Mouse (Mus musculus): Measurements from ENCODE around the gene Itln1. TPM values are rescaled to one million over a fixed set of nuclear protein-coding genes. Genes with fewer than 3 reads are reported as not detected.

Itln1 gene
- polyA plus RNA-seq, 1 experiment from 2014 or later, result not detected

- H3K27me3 ChIP-seq (ENCODE audit: control insufficient read depth, insufficient read depth, low read length), result no peaks in the 10 kb centered on the region
- WGBS, result 94% methylated on average over 3 of the region's 3 CpGs
- H3K27ac ChIP-seq (ENCODE audit: low read depth, low read length), result no peak overlapping the region
- no peak overlapping the region for H3K4me2 ChIP-seq (ENCODE audit: low read depth, low read length, severe bottlenecking)
- H3K36me3 ChIP-seq (ENCODE audit: control insufficient read depth, insufficient read depth, low read length), result no peaks in the 10 kb centered on the region
- no peak for ATAC-seq (replicated peaks; ENCODE audit: low FRiP score)
- H3K9ac ChIP-seq (ENCODE audit: low read length), result no peak overlapping the region
- H3K4me1 ChIP-seq (replicated peaks; ENCODE audit: control insufficient read depth, insufficient read depth, low read length), result no peaks in the 10 kb centered on the region
- no peak for DNase-seq (ENCODE audit: low spot score)
- no peak overlapping the region for H3K4me3 ChIP-seq (ENCODE audit: low read depth, low read length)
- H3K9me3 ChIP-seq (ENCODE audit: control insufficient read depth, low read length), result no peaks in the 10 kb centered on the region
These were observed 65.4 kb downstream of the Itln1 start for GRCm38 (mm10) chr1:171469678-171470077.

Other genes with a start within 250 kb of the Itln1 start
- 110 and 114 TPM in 2 replicates for gene Usp21, start 247.3 kb downstream of the Itln1 start, polyA plus RNA-seq (2014; fragmentation: Nextera tagmentation; extraction: Ambion mirVana)
- 92.4 and 97.5 TPM in 2 replicates for gene Ufc1, start 240.3 kb downstream of the Itln1 start, polyA plus RNA-seq (2014; fragmentation: Nextera tagmentation; extraction: Ambion mirVana)
- gene Dedd, start 206.1 kb downstream of the Itln1 start, polyA plus RNA-seq (2014; fragmentation: Nextera tagmentation; extraction: Ambion mirVana), result 46.5 and 46.7 TPM in 2 replicates
- 31.7 and 35.6 TPM in 2 replicates for gene Nit1, start 189.6 kb downstream of the Itln1 start, polyA plus RNA-seq (2014; fragmentation: Nextera tagmentation; extraction: Ambion mirVana)
- 58.4 and 65.7 TPM in 2 replicates for gene Pfdn2, start 189.6 kb downstream of the Itln1 start, polyA plus RNA-seq (2014; fragmentation: Nextera tagmentation; extraction: Ambion mirVana)
- gene Klhdc9, start 174.5 kb downstream of the Itln1 start, polyA plus RNA-seq (2014; fragmentation: Nextera tagmentation; extraction: Ambion mirVana), result 1.7 and 2.3 TPM in 2 replicates
- 0.90 and 1.2 TPM in 2 replicates for gene Nectin4, start 165.2 kb downstream of the Itln1 start, polyA plus RNA-seq (2014; fragmentation: Nextera tagmentation; extraction: Ambion mirVana)
- gene Arhgap30, start 146.3 kb downstream of the Itln1 start, polyA plus RNA-seq (2014; fragmentation: Nextera tagmentation; extraction: Ambion mirVana), result 0.49 and 0.53 TPM in 2 replicates
- 152 and 170 TPM in 2 replicates for gene Usf1, start 124.0 kb downstream of the Itln1 start, polyA plus RNA-seq (2014; fragmentation: Nextera tagmentation; extraction: Ambion mirVana)
- 4.1 and 5.6 TPM in 2 replicates for gene Tstd1, start 116.4 kb downstream of the Itln1 start, polyA plus RNA-seq (2014; fragmentation: Nextera tagmentation; extraction: Ambion mirVana)
- 12.8 and 13.4 TPM in 2 replicates for gene F11r, start 97.8 kb downstream of the Itln1 start, polyA plus RNA-seq (2014; fragmentation: Nextera tagmentation; extraction: Ambion mirVana)
- gene Alyref2, start 31.8 kb downstream of the Itln1 start, polyA plus RNA-seq (2014; fragmentation: Nextera tagmentation; extraction: Ambion mirVana), result 12.5 and 13.5 TPM in 2 replicates
- gene Cd244a, start 23.9 kb upstream of the Itln1 start, polyA plus RNA-seq (2014; fragmentation: Nextera tagmentation; extraction: Ambion mirVana), result not detected in 2 replicates
- not detected in 2 replicates for gene Ly9, start 72.1 kb upstream of the Itln1 start, polyA plus RNA-seq (2014; fragmentation: Nextera tagmentation; extraction: Ambion mirVana)
- not detected in 2 replicates for gene Slamf7, start 117.7 kb upstream of the Itln1 start, polyA plus RNA-seq (2014; fragmentation: Nextera tagmentation; extraction: Ambion mirVana)
- not detected in 2 replicates for gene Cd48, start 146.7 kb upstream of the Itln1 start, polyA plus RNA-seq (2014; fragmentation: Nextera tagmentation; extraction: Ambion mirVana)
- 0.27 and 0.35 TPM in 2 replicates for gene Slamf1, start 231.8 kb upstream of the Itln1 start, polyA plus RNA-seq (2014; fragmentation: Nextera tagmentation; extraction: Ambion mirVana)